Mouse (Mus musculus): Measurements from ENCODE around the gene Ick. TPM values are rescaled to one million over a fixed set of nuclear protein-coding genes. Genes with fewer than 3 reads are reported as not detected.

Ick gene
- polyA plus RNA-seq (2015; fragmentation: Nextera tagmentation; extraction: Ambion mirVana) = 16.0 and 19.0 TPM in 2 replicates

DNA sequence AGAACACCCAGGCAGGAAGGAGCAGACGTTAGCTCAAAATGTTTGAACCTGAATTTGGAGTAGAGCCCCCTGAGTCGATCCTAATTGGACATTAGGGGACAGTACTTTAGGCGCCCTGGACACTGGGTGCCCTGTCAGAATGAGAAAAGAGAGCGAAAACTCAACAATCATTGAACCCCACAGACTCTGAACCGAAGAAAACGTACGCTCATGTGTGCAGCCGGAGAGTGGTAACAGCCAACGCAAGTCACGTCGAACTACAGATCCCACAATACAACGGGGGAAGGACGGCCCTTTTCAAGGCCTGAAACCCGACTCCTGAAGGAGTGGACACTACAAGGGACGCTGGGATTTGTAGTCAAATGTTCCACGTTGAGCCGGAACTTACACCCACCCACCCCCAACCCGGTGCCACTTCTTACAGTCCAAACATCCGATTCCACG, at the start of gene Ick, which contains the start of gene Fbxo9:
Ick (plus strand) TSS at position 397 of the 444 bp plus-strand sequence.
Fbxo9 (minus strand) TSS at position 270 of the 444 bp plus-strand sequence.

DNA sequence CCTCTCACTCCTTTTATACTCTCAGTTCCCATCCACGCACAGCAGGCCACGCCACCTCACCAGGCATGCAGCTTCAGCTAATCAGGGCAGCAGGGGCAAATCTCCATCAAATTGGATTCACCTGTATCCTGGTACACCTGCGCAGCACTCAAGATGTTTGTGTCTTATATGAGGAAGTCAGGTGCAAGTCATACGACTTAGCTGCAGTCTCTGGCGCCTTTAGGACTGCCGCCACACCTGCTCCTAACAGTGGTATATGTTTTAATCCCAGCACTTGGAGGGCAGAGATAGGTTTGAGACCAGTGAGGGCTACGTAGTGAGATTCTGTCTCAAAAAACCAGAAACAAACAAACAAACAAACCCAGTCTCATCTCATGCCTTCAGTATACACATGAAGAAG, 73.5 kb downstream of the Ick start, which contains the start of gene Gsta4:
Gsta4 (plus strand) TSS at position 301 of the 400 bp plus-strand sequence.

Other genes with a start within 250 kb of the Ick start
- 88.4 and 178 TPM in 2 replicates for gene Elovl5, start 191.8 kb upstream of the Ick start, polyA plus RNA-seq (2015; fragmentation: Nextera tagmentation; extraction: Ambion mirVana)
- not detected in 2 replicates for gene Gcm1, start 57.3 kb upstream of the Ick start, polyA plus RNA-seq (2015; fragmentation: Nextera tagmentation; extraction: Ambion mirVana)
- gene Fbxo9, start 127 bp upstream of the Ick start, polyA plus RNA-seq (2015; fragmentation: Nextera tagmentation; extraction: Ambion mirVana) = 39.0 and 60.5 TPM in 2 replicates
- 70.3 and 99.9 TPM in 2 replicates for gene Gsta4, start 73.6 kb downstream of the Ick start, polyA plus RNA-seq (2015; fragmentation: Nextera tagmentation; extraction: Ambion mirVana)
- gene Gsta1, start 121.5 kb downstream of the Ick start, polyA plus RNA-seq (2015; fragmentation: Nextera tagmentation; extraction: Ambion mirVana) = 0.51 and 3.5 TPM in 2 replicates
- gene Gm3776, start 147.9 kb downstream of the Ick start, polyA plus RNA-seq (2015; fragmentation: Nextera tagmentation; extraction: Ambion mirVana) = 2.8 TPM in 1 of 2 replicates, not detected in the other
- 0.30 and 0.79 TPM in 2 replicates for gene Gm10639, start 180.7 kb downstream of the Ick start, polyA plus RNA-seq (2015; fragmentation: Nextera tagmentation; extraction: Ambion mirVana)
- not detected in 2 replicates for gene Omt2a, start 205.6 kb downstream of the Ick start, polyA plus RNA-seq (2015; fragmentation: Nextera tagmentation; extraction: Ambion mirVana)
- gene Omt2b, start 218.4 kb downstream of the Ick start, polyA plus RNA-seq (2015; fragmentation: Nextera tagmentation; extraction: Ambion mirVana) = not detected in 2 replicates
- gene Gsta2, start 246.6 kb downstream of the Ick start, polyA plus RNA-seq (2015; fragmentation: Nextera tagmentation; extraction: Ambion mirVana) = 0.75 and 0.82 TPM in 2 replicates